Mouse (Mus musculus) kidney, adult 2 months (tissue): ENCODE data around the gene H2-K1.

Experiments
- CTCF ChIP-seq: fragments of 200-500 bp; conservative IDR thresholded peaks from 2 replicates; pipeline ENCODE4 v1.5.1; 2011; ENCODE audit warnings: low read depth, mild to moderate bottlenecking, control low read depth, low read length, moderate library complexity, mixed read lengths; ENCODE audit not compliant: insufficient read depth, insufficient read length
- POLR2A ChIP-seq: fragments of 200-500 bp; IDR thresholded peaks from one replicate; pipeline ENCODE4 v1.6.1; 2011; ENCODE audit warnings: low read depth, low read length, control low read depth

DNA sequence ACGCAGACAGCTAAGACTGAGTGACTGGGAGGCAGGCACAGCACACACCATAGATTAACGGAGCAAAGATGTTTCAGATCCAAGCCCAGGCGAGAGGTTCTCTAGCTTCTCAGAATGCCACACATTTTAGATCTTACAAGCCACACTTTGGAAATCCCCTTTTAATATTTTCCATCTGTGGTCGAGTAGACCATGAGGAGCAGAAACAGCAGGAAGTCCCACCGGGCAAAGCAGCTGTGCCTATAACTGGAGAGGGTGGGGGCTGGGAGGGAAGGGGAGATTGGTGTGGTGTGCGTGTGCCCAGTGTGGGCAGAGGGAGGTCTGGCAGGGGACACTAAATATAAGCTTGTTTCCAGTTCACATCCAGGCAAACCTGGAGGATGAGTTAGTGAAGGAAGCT, 42.7 kb downstream of the H2-K1 start:
- TF ChIP-seq CTCF (no peak), POLR2A (no peak)
